Mouse (Mus musculus) forebrain, embryonic 16.5 days (tissue): Measurements from ENCODE around the gene Zfhx3. TPM values are rescaled to one million over a fixed set of nuclear protein-coding genes. Genes with fewer than 3 reads are reported as not detected.
A peak's percentile ranks its signal among the peaks of the same experiment; 100 is the strongest.

Experiments
- ATAC-seq: fragments of 200-750 bp; cut with Nextera tagmentation; 2 replicates; pipeline ENCODE4 v1.8.0; 2017; ENCODE audit warnings: mild to moderate bottlenecking, moderate library complexity
- H3K27ac ChIP-seq: fragments of 300-500 bp; sonication (generic); 2 replicates; pipeline ENCODE4 v1.5.1; 2014; ENCODE audit warnings: low read length, control low read depth
- H3K27me3 ChIP-seq: fragments of 300-500 bp; sonication (generic); replicated peaks from 2 replicates; pipeline ENCODE4 v1.6.1; 2014; ENCODE audit warnings: low read length; ENCODE audit not compliant: control insufficient read depth, insufficient read depth
- H3K36me3 ChIP-seq: fragments of 300-500 bp; sonication (generic); 2 replicates; pipeline ENCODE4 v1.6.1; 2014; ENCODE audit not compliant: control insufficient read depth, insufficient read depth
- H3K4me1 ChIP-seq: fragments of 300-500 bp; sonication (generic); replicated peaks from 2 replicates; pipeline ENCODE4 v1.6.1; 2014; ENCODE audit warnings: low read length; ENCODE audit not compliant: control insufficient read depth, insufficient read depth
- H3K4me2 ChIP-seq: fragments of 300-500 bp; sonication (generic); 2 replicates; pipeline ENCODE4 v1.6.1; 2014; ENCODE audit warnings: mild to moderate bottlenecking, low read length, control low read depth
- H3K4me3 ChIP-seq: fragments of 300-500 bp; sonication (generic); replicated peaks from 2 replicates; pipeline ENCODE4 v1.5.1; 2014; ENCODE audit warnings: mild to moderate bottlenecking, low read length, control low read depth
- H3K9ac ChIP-seq: fragments of 300-500 bp; sonication (generic); replicated peaks from 2 replicates; pipeline ENCODE4 v1.6.1; 2014; ENCODE audit warnings: low read depth, low read length, control low read depth
- H3K9me3 ChIP-seq: fragments of 300-500 bp; sonication (generic); 2 replicates; pipeline ENCODE4 v1.6.1; 2016; ENCODE audit warnings: low read length; ENCODE audit not compliant: control insufficient read depth
- WGBS: fragments of 180-500 bp; shearing (Covaris S2); extraction: QIAGEN DNeasy Blood & Tissue Kit; methylation state at CpG from one replicate; pipeline ENCODE4 v1.1.7; 2014; 5-methylcytosine and 5-hydroxymethylcytosine counted together
- polyA plus RNA-seq: library from polyadenylated mRNA; unstranded; fragments of >200 nt; fragmentation: Nextera tagmentation; extraction: Ambion mirVana; gene quantifications from 2 replicates; pipeline ENCODE4 v1.2.1, GENCODE M21; 2015

The Zfhx3 gene
- polyA plus RNA-seq, 1 experiment from 2014 or later, result 14.6 TPM

DNA sequence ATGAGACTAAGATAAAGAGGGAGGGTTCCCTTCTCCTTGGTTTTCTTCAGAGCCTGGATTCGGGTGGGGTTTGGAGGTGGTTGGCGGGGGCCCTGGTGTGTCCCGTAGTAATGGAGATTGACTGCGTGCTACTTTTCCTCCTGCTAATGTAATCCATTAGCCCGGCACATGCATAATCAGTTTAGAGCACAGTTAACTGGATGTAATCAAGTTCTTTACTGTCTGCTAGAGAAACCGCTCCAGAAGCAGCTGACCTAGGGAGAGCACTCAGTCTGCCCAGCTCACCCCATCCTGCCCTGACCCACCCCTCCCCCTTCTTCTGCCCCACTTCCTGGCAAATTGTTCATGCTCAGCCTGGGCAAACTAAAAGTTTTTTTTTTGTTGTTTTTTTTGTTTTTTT, 860.6 kb downstream of the Zfhx3 start:
- H3K27me3 ChIP-seq, result no peaks in the 10 kb centered on the region
- H3K27ac ChIP-seq, result no peak overlapping the region
- ATAC-seq, result no peak
- H3K4me3 ChIP-seq, result no peak overlapping the region
- no peaks in the 10 kb centered on the region for H3K9me3 ChIP-seq
- no peak overlapping the region for H3K4me2 ChIP-seq
- H3K4me1 ChIP-seq, result peaks cover 4% of the 10 kb centered on the region
- H3K36me3 ChIP-seq, result no peaks in the 10 kb centered on the region
- no peak overlapping the region for H3K9ac ChIP-seq
- 59% methylated on average over 6 of the region's 6 CpGs for WGBS

DNA sequence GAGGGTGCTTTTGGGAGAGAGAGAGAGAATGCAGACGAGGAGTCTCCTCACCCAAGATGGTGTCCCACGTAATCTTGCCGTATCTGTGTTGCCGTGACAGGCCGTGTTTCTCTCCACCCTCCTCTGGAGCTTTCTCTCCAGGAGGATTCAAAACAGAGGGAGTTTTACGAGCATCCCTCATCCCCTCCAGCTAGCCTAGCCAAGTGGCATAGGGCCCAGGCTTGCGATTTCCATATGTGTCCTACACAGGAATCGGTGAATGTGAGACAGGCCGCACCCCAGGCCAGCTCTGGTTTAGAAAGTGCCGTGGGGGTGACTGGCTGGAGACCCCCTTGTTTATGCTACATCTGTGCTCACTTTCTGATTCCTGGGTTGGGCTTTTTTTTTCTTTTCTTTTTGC, 869.2 kb downstream of the Zfhx3 start:
- H3K9ac ChIP-seq, result no peak overlapping the region
- ATAC-seq, result 0 out of 2 replicates have a peak, but pooled peaks have one; percentile 26
- 70% methylated on average over 10 of the region's 10 CpGs for WGBS

DNA sequence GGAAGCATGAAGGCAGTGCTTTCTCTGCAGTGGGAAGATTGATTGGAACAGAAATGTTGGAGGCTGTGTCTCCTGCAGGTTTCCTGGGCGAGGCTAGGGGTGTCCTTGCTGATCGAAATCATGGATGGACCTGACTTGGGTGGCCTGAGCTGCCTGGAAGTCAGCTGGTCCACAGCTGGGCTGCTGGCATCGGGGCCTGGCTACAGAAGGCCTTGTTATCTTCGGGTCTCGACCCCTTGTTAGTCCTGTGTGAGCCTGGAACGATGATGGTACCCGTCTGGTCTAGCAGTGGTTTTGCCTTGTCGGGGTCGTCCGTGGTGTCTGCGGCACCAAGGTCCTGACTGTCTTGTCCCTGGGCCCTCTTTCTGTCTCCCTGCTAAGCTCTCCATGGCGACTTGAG, 870.9 kb downstream of the Zfhx3 start:
- Histone ChIP-seq H3K4me2 (no peak overlapping the region), H3K36me3 (no peaks in the 10 kb centered on the region), H3K9me3 (no peaks in the 10 kb centered on the region), H3K27ac (no peak overlapping the region), H3K27me3 (no peaks in the 10 kb centered on the region), H3K4me3 (no peak overlapping the region), H3K4me1 (peaks cover 14% of the 10 kb centered on the region), H3K9ac (no peak overlapping the region)
- ATAC-seq, result no peak
- WGBS, result 87% methylated on average over 12 of the region's 12 CpGs

More for the DNA sequence above, 869.2 kb downstream of the Zfhx3 start:
- H3K4me3 ChIP-seq, result no peak overlapping the region
- H3K4me1 ChIP-seq, result peaks cover 14% of the 10 kb centered on the region
- H3K27ac ChIP-seq, result no peak overlapping the region
- no peaks in the 10 kb centered on the region for H3K36me3 ChIP-seq
- no peaks in the 10 kb centered on the region for H3K27me3 ChIP-seq
- H3K9me3 ChIP-seq, result no peaks in the 10 kb centered on the region
- H3K4me2 ChIP-seq, result no peak overlapping the region

DNA sequence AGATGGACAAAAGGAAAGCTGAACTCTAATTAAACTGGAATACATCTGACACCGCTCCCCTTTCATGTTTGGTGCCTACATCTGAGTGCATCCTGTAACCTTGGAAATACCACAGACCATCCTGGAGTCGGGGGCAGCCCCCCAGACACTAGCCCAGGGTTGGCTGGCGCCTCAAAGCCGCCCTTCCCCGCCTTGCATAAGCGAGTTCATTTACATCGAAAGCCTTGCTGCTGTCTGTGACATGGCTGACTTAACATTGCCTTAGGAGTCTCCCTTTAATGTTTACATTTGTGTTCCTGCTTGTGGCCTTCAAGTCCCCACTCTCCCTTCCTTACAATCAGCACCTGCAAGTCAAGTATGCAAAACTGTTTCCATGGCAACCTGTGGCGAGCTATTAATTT, 876.8 kb downstream of the Zfhx3 start:
- peaks cover 24% of the 10 kb centered on the region for H3K4me1 ChIP-seq
- no peaks in the 10 kb centered on the region for H3K9me3 ChIP-seq
- H3K4me2 ChIP-seq, result no peak overlapping the region
- no peak overlapping the region for H3K9ac ChIP-seq
- WGBS, result 11% methylated on average over 8 of the region's 8 CpGs
- H3K36me3 ChIP-seq, result no peaks in the 10 kb centered on the region
- no peak for ATAC-seq
- H3K27ac ChIP-seq, result no peak overlapping the region
- no peak overlapping the region for H3K4me3 ChIP-seq
- H3K27me3 ChIP-seq, result no peaks in the 10 kb centered on the region; the same call in 1 of the 2 replicates

DNA sequence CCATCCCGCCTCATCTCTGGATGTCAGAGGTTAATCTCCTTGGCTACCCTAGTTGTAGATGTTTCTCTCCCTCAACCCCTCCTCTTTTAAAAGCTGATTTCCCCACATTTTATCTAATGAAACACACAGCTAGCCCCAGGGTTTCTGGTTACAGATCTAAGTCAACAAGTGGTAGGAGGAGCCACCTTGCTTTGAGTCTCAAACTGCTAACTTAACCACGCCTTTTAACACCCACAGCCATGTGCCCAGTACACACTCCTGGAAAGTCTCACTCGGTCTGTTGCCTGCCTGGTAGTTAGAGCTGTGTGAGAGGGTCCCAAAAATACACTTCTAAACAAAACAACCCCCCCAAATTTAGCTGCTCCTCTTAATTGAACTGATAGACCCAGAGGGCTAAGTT, 877.4 kb downstream of the Zfhx3 start:
- Histone ChIP-seq H3K4me2 (no peak overlapping the region; the same call in 1 of the 2 replicates), H3K27ac (no peak overlapping the region)
- no peak for ATAC-seq

DNA sequence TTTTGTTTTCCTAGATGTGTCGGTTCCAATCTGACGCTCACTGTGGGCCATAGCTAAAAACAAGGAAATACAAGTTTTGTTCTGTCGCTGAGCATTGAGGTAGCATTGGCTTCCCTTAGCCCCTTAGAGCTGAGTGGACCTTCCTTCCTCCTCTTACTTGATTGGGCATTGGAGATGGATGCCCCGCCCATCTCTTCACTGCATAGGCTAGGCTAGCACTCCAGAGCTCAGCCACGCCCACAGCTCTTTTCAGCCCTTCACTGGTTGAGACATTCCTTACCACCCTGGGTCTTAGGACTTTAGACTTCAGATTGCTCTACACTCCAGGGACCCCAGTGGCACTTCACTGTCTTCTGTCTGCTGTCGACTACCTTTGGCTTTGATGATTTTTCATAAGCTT, 878.2 kb downstream of the Zfhx3 start:
- no peak overlapping the region for H3K9ac ChIP-seq
- H3K4me1 ChIP-seq, result peaks cover 24% of the 10 kb centered on the region
- H3K4me3 ChIP-seq, result 0 out of 2 replicates have a peak overlapping the region, but pooled peaks have one; percentile 12
- no peaks in the 10 kb centered on the region; the same call in 1 of the 2 replicates for H3K27me3 ChIP-seq
- peak; percentile 75 for ATAC-seq
- 12% methylated on average over 6 of the region's 6 CpGs for WGBS
- no peaks in the 10 kb centered on the region for H3K36me3 ChIP-seq
- H3K4me2 ChIP-seq, result peak overlapping the region; percentile 20
- H3K9me3 ChIP-seq, result no peaks in the 10 kb centered on the region
- no peak overlapping the region for H3K27ac ChIP-seq

More for the DNA sequence above, 877.4 kb downstream of the Zfhx3 start:
- Histone ChIP-seq H3K4me1 (peaks cover 24% of the 10 kb centered on the region), H3K36me3 (no peaks in the 10 kb centered on the region), H3K27me3 (no peaks in the 10 kb centered on the region; the same call in 1 of the 2 replicates), H3K4me3 (no peak overlapping the region), H3K9ac (no peak overlapping the region), H3K9me3 (no peaks in the 10 kb centered on the region)
- 21% methylated on average over 3 of the region's 3 CpGs for WGBS

DNA sequence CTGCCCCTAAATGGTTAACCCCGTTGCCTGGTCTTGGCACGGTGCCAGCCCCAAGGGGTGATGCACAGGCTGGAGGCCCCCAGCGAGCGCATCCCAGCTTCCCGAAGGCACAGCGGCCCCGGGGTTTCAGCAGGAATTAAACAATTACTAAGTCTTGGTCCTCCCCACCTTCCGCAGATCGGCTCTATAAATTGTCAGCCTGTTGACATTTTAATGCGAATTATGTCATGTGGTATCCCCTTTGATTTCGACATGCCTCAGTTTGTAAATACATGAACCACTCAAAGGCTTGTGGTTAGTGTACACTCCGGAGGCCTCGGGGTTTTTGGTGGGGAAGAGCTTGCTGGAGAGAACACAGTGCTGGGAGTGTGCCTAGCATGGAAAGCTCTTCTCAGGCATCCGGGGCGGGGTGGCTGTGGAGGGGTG, 880.4 kb downstream of the Zfhx3 start:
- Histone ChIP-seq H3K4me3 (no peak overlapping the region), H3K4me1 (peaks cover 34% of the 10 kb centered on the region), H3K4me2 (no peak overlapping the region)

DNA sequence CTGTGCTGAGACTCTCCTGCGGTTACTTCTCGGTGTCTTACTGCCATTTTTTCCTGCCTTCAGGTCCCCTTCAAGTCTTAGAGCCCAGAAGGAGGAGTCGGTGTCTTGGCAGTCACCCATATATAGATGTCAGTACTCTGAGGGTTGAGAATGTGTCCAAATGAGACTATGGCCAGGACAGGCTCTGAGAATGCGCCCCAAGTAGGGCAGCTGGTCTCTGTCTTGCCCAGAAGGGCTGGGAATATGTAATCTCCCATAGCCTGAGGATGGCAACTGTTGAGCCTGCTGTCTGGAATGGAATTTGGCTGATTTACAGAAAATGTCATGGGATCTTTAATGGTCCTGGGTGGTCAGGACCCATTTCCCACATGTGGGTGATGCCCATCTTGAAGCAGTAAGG, 881.6 kb downstream of the Zfhx3 start:
- ATAC-seq, result no peak
- Histone ChIP-seq H3K36me3 (no peaks in the 10 kb centered on the region), H3K4me2 (no peak overlapping the region), H3K27ac (no peak overlapping the region), H3K27me3 (no peaks in the 10 kb centered on the region; the same call in 1 of the 2 replicates), H3K4me1 (peaks cover 39% of the 10 kb centered on the region), H3K4me3 (no peak overlapping the region), H3K9ac (no peak overlapping the region), H3K9me3 (no peaks in the 10 kb centered on the region)
- 93% methylated on average over 4 of the region's 4 CpGs for WGBS

More for the DNA sequence above, 880.4 kb downstream of the Zfhx3 start:
- Histone ChIP-seq H3K27me3 (no peaks in the 10 kb centered on the region; the same call in 1 of the 2 replicates), H3K27ac (no peak overlapping the region), H3K36me3 (no peaks in the 10 kb centered on the region), H3K9ac (no peak overlapping the region), H3K9me3 (no peaks in the 10 kb centered on the region)
- 22% methylated on average over 15 of the region's 15 CpGs for WGBS
- ATAC-seq, result peak; percentile 32; the same call in 1 of the 2 replicates

DNA sequence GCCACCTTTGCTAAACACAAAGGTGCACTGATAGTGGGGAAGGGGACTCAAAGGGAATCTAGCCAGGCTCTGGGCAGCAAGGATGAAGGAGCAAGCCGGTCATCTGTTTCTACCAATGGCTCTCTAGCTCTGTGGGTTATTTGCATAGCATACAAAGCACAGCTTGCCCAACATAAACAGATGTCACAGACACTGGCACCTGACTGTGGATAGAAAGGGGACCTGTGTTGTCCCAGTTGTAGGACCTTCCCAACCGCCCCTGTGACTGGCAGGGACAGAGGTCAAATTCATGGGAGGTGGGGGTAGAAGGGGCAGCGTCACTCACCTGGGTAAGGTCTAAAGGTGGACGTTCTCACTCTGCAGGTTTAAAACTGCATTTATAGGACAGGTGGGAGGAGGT, 884.0 kb downstream of the Zfhx3 start:
- Histone ChIP-seq H3K9ac (no peak overlapping the region), H3K4me1 (peaks cover 37% of the 10 kb centered on the region), H3K4me3 (no peak overlapping the region), H3K36me3 (no peaks in the 10 kb centered on the region), H3K4me2 (no peak overlapping the region), H3K9me3 (no peaks in the 10 kb centered on the region), H3K27me3 (no peaks in the 10 kb centered on the region; the same call in 1 of the 2 replicates), H3K27ac (no peak overlapping the region)
- 87% methylated on average over 4 of the region's 4 CpGs for WGBS
- no peak for ATAC-seq

DNA sequence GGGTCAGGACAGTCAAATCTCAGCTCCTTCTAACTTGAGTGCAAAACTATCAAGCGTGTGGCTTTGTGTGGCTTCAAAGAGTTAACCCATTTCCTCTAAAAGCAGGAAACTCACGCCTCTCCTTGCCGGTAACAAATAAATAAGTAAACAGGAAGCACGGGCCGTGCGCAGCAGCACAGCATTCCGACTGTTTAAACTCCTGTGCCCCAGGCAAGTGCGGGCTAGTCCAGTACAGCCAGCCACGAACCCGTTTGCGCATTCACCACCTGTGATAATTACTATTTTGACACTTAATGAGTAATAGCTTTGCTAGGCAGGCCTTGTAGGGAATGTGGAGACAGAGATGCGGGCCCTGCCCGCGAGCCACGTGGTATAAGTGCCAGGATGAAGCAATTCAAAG, 885.0 kb downstream of the Zfhx3 start:
- Histone ChIP-seq H3K36me3 (no peaks in the 10 kb centered on the region), H3K4me1 (peaks cover 34% of the 10 kb centered on the region), H3K27me3 (no peaks in the 10 kb centered on the region; the same call in 1 of the 2 replicates), H3K9me3 (no peaks in the 10 kb centered on the region), H3K27ac (no peak overlapping the region), H3K4me2 (no peak overlapping the region), H3K9ac (no peak overlapping the region), H3K4me3 (no peak overlapping the region)
- WGBS, result 72% methylated on average over 15 of the region's 15 CpGs
- ATAC-seq, result no peak
